Mouse (Mus musculus) CH12.LX (cell line): Measurements from ENCODE around the gene Pygm. TPM values are rescaled to one million over a fixed set of nuclear protein-coding genes. Genes with fewer than 3 reads are reported as not detected.

Experiments
- DNase-seq: peaks from one replicate; pipeline ENCODE4 v3.0.0-alpha.2; 2013; ENCODE audit errors: extremely low read depth
- H3K27ac ChIP-seq: 2 replicates; pipeline ENCODE4 v1.5.1; 2012; ENCODE audit warnings: low read depth, mild to moderate bottlenecking, control low read depth, moderate library complexity; ENCODE audit not compliant: insufficient read depth
- H3K27me3 ChIP-seq: replicated peaks from 2 replicates; pipeline ENCODE3; 2012; ENCODE audit warnings: inconsistent platforms
- H3K36me3 ChIP-seq, 2 experiments: replicated peaks in 1 of 2; 2 replicates each; pipeline versions ENCODE3 to v1.6.1; 2012; ENCODE audit warnings: inconsistent platforms in 1 of 2, low read length in 1 of 2, mild to moderate bottlenecking in 1 of 2, mixed read lengths in 1 of 2, moderate library complexity in 1 of 2; ENCODE audit not compliant: control insufficient read depth in 1 of 2, insufficient read depth in 1 of 2
- H3K4me1 ChIP-seq, 2 experiments: 2 replicates each; pipeline ENCODE4 v1.6.1; 2012; ENCODE audit warnings: inconsistent platforms in 1 of 2, moderate library complexity in 1 of 2; ENCODE audit not compliant: insufficient read depth in 2 of 2, control insufficient read depth in 1 of 2
- H3K4me2 ChIP-seq: 2 replicates; pipeline ENCODE4 v1.6.1; 2012; ENCODE audit warnings: low read depth, mild to moderate bottlenecking, control low read depth; ENCODE audit not compliant: poor library complexity, insufficient read depth, severe bottlenecking
- H3K4me3 ChIP-seq, 3 experiments: fragments of 150-350 bp in 1 of 3; sonication (generic) in 1 of 3; replicated peaks in 1 of 3; 2 replicates each; pipeline versions ENCODE3 to v1.5.1; 2011 to 2012; ENCODE audit warnings: low read depth in 2 of 3, low read length in 2 of 3, mild to moderate bottlenecking in 2 of 3, moderate library complexity in 2 of 3, control low read depth in 1 of 3, improper control_type of control experiment in 1 of 3, inconsistent platforms in 1 of 3, mixed read lengths in 1 of 3; ENCODE audit not compliant: poor library complexity in 1 of 3
- H3K79me2 ChIP-seq: replicated peaks from 2 replicates; pipeline ENCODE4 v1.6.1; 2012; ENCODE audit warnings: mild to moderate bottlenecking, moderate library complexity; ENCODE audit not compliant: control insufficient read depth, poor library complexity, insufficient read depth, severe bottlenecking; ENCODE audit errors: extremely low read depth
- H3K9ac ChIP-seq: 2 replicates; pipeline ENCODE4 v1.6.1; 2012; ENCODE audit warnings: low read depth, mild to moderate bottlenecking, control low read depth, moderate library complexity; ENCODE audit not compliant: insufficient read depth
- H3K9me3 ChIP-seq: replicated peaks from 2 replicates; pipeline ENCODE3; 2012; ENCODE audit warnings: low read length, inconsistent platforms, mixed read lengths
- ETS1 ChIP-seq: conservative IDR thresholded peaks from 2 replicates; pipeline ENCODE4 v1.6.1; 2012; ENCODE audit warnings: low read depth, mild to moderate bottlenecking, inconsistent platforms, low read length, improper control_type of control experiment, moderate library complexity
- JUN ChIP-seq: IDR thresholded peaks from 2 replicates; pipeline ENCODE4 v1.6.1; 2011; ENCODE audit warnings: low read depth, mild to moderate bottlenecking, low read length, improper control_type of control experiment, moderate library complexity; ENCODE audit not compliant: insufficient read depth
- JUND ChIP-seq: conservative IDR thresholded peaks from 2 replicates; pipeline ENCODE4 v1.6.1; 2011; ENCODE audit warnings: low read depth, low read length, improper control_type of control experiment
- KAT2A ChIP-seq: IDR thresholded peaks from 2 replicates; pipeline ENCODE4 v1.6.1; 2012; ENCODE audit warnings: low read length, improper control_type of control experiment, inconsistent platforms; ENCODE audit not compliant: insufficient replicate concordance
- MAFK ChIP-seq: IDR thresholded peaks from 2 replicates; pipeline ENCODE4 v1.6.1; 2011; ENCODE audit warnings: low read length, improper control_type of control experiment; ENCODE audit not compliant: insufficient replicate concordance
- MAZ ChIP-seq: IDR thresholded peaks from 2 replicates; pipeline ENCODE4 v1.6.1; 2012; ENCODE audit warnings: low read depth, mild to moderate bottlenecking, inconsistent platforms, low read length, improper control_type of control experiment, moderate library complexity
- MYC ChIP-seq: IDR thresholded peaks from 2 replicates; pipeline ENCODE4 v1.6.1; 2011; ENCODE audit warnings: low read depth, mild to moderate bottlenecking, improper control_type of control experiment, low read length
- NRF1 ChIP-seq: IDR thresholded peaks from 2 replicates; pipeline ENCODE4 v1.6.1; 2014; ENCODE audit warnings: low read depth, mild to moderate bottlenecking, inconsistent platforms, low read length, improper control_type of control experiment, moderate library complexity
- PAX5 ChIP-seq: IDR thresholded peaks from 2 replicates; pipeline ENCODE4 v1.6.1; 2012; ENCODE audit warnings: low read length, inconsistent platforms, mixed read lengths
- SIN3A ChIP-seq: IDR thresholded peaks from 2 replicates; pipeline ENCODE4 v1.6.1; 2012; ENCODE audit warnings: low read length, improper control_type of control experiment, inconsistent platforms
- SMC3 ChIP-seq: IDR thresholded peaks from 2 replicates; pipeline ENCODE4 v1.6.1; 2011; ENCODE audit warnings: low read depth, low read length, improper control_type of control experiment
- USF1 ChIP-seq: IDR thresholded peaks from 2 replicates; pipeline ENCODE4 v1.6.1; 2014; ENCODE audit warnings: low read depth, mild to moderate bottlenecking, inconsistent platforms, low read length, improper control_type of control experiment
- USF2 ChIP-seq: conservative IDR thresholded peaks from 2 replicates; pipeline ENCODE4 v1.6.1; 2011; ENCODE audit warnings: low read depth, low read length, improper control_type of control experiment
- ZC3H11A ChIP-seq: IDR thresholded peaks from 2 replicates; pipeline ENCODE4 v1.6.1; 2012; ENCODE audit warnings: low read depth, mild to moderate bottlenecking, inconsistent platforms, low read length, improper control_type of control experiment
- ZMIZ1 ChIP-seq: IDR thresholded peaks from 2 replicates; pipeline ENCODE4 v1.6.1; 2012; ENCODE audit warnings: low read depth, mild to moderate bottlenecking, inconsistent platforms, low read length, improper control_type of control experiment
- dilution Hi-C: fragments of 300-500 bp; cut with MboI; formaldehyde crosslinking; loops from 2 replicates; pipeline ENCODE4 v1.14.3; 2020; ENCODE audit warnings: low sequenced_read_pairs; ENCODE audit not compliant: extremely low pct_unique_long_range_greater_than_20kb, extremely low pct_ligation_motif_present
- in situ Hi-C: fragments of 300-500 bp; cut with MboI; formaldehyde crosslinking; loops from 3 replicates; pipeline ENCODE4 v1.14.3; 2019; ENCODE audit warnings: low sequenced_read_pairs, low pct_ligation_motif_present, low pct_unique_long_range_greater_than_20kb, mixed read lengths
- polyA plus RNA-seq: library from polyadenylated mRNA; unstranded; fragments of >175 nt; gene quantifications from 2 replicates; pipeline ENCODE4 v1.2.1, GENCODE M21; 2012; ENCODE audit warnings: low read depth; ENCODE audit not compliant: insufficient read length
- total RNA-seq, 2 experiments: library from RNA; depleted of rRNA; stranded (reverse); fragments of 300-350 nt in 1 of 2; fragments of >200 nt in 1 of 2; gene quantifications; 2 replicates each; pipeline ENCODE4 v1.2.3; 2012 to 2014

Gene Pygm
- total and polyA plus RNA-seq, 3 experiments = 0.32 to 2.0 (median 0.47) TPM

GRCm38 (mm10) chr19:6346023-6346422 lies 38.2 kb upstream of the Pygm start:
- H3K27ac ChIP-seq = no peak overlapping the region
- H3K36me3 ChIP-seq = peaks cover 76 to 87% of the 10 kb centered on the region in 2 experiments
- H3K79me2 ChIP-seq = peaks cover 7% of the 10 kb centered on the region; the same call in 1 of the 2 replicates
- no peak overlapping the region for H3K4me2 ChIP-seq
- H3K4me1 ChIP-seq = peaks cover 21 to 85% of the 10 kb centered on the region in 2 experiments
- no peaks in the 10 kb centered on the region for H3K27me3 ChIP-seq
- in situ Hi-C loops (no loop called here), dilution Hi-C loops (no loop called here)
- no peak for DNase-seq
- H3K4me3 ChIP-seq = no peak overlapping the region
- no peaks in the 10 kb centered on the region for H3K9me3 ChIP-seq
- TF ChIP-seq SMC3 (no peak), ZMIZ1 (no peak), USF1 (no peak), ETS1 (no peak), SIN3A (no peak), KAT2A (no peak), PAX5 (no peak)
- no peak overlapping the region for H3K9ac ChIP-seq

GRCm38 (mm10) chr19:6346661-6347060 lies 37.5 kb upstream of the Pygm start:
- TF ChIP-seq ZC3H11A (no peak), JUN (no peak), MAFK (no peak), NRF1 (no peak), MAZ (no peak), USF2 (no peak), ETS1 (no peak), JUND (no peak), MYC (no peak)
- no peak overlapping the region for H3K4me3 ChIP-seq
- no peak overlapping the region for H3K4me2 ChIP-seq
- H3K9me3 ChIP-seq = no peaks in the 10 kb centered on the region
- H3K27ac ChIP-seq = no peak overlapping the region
- in situ Hi-C loops (no loop called here), dilution Hi-C loops (no loop called here)
- peaks cover 21 to 91% of the 10 kb centered on the region in 2 experiments for H3K4me1 ChIP-seq
- no peak for DNase-seq
- H3K36me3 ChIP-seq = peaks cover 82 to 94% of the 10 kb centered on the region in 2 experiments
- H3K79me2 ChIP-seq = peaks cover 7% of the 10 kb centered on the region; the same call in 1 of the 2 replicates
- H3K27me3 ChIP-seq = no peaks in the 10 kb centered on the region
- H3K9ac ChIP-seq = no peak overlapping the region
